In genomic region chr3:136578016-136578415, GRCm38 (mm10) we compare ENCODE assay signal across 18 mouse cellular contexts.
DNase-seq lines count a peak whose midpoint lies in the region.
"Had no signal": no experiment of that assay in that cellular context is flagged by ENCODE, and none has a peak within 500 bp of the region (broad histone marks: within the 10 kb centered on the region; RNA-seq: fewer than 3 reads in every experiment).

No protein-coding gene starts in this region.

- peak; percentile 2 for DNase-seq in right cerebral cortex, adult 18-20 months
- DNase-seq in right cerebral cortex, postnatal 36 days (ENCODE audit: low spot score in 2 of 2) = no peak
- peak; percentile 57 for DNase-seq in Muller cell, postnatal 12 days (ENCODE audit: inconsistent ontology term)
- peak; percentile 34 for DNase-seq in brain, adult 2 months (ENCODE audit: low read depth, low spot score)
- DNase-seq in layer of hippocampus, postnatal 25 days (ENCODE audit: extremely low spot score in 1 of 2, low spot score in 1 of 2) = no peak
- no peak for DNase-seq in cerebellum, postnatal 36 days
- no peak for DNase-seq in ovary, postnatal 36 days (ENCODE audit: low spot score)
- DNase-seq: adrenal gland, postnatal 10 days; adrenal gland, postnatal 36 days; B cell, adult 2 months; cerebellum, adult 11 months; cerebellum, adult 2 months; cerebellum, postnatal 10 days; gastrocnemius, postnatal 10 days; gastrocnemius, postnatal 36 days; heart, adult 2 months; heart, postnatal 14 days; heart, postnatal 4 days had no signal

Comparison
In these comparisons a context has a peak if more than half of its experiments do, and no peak if none do; other contexts are left out.
1. DNase-seq: peak in right cerebral cortex, adult 18-20 months (single experiment), Muller cell, postnatal 12 days (single experiment) and brain, adult 2 months (single experiment); none in right cerebral cortex, postnatal 36 days (0 of 2), layer of hippocampus, postnatal 25 days (0 of 2), cerebellum, postnatal 36 days (0 of 2) and ovary, postnatal 36 days (single experiment).